Mouse (Mus musculus): ENCODE measurements around the gene Aldh3a1.

Aldh3a1 gene

DNA sequence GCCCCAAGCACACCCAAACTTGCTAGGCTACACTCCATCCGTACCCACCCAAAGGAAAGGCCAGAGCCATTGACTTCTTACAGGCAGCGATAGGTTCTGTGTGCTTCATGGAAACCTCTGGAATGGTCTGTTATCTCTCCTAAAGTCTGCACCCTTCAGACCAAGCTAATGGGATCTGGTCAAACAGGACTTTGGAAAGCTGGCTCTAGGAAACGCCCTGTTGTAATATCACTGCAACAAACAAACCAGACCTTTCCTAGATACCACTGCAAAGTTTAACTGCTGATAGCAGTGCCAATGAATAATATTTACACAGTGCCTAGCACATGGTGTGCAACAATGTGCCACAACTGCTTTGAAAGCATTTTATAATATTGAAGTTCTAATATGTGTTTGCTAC lies 28.7 kb downstream of the Aldh3a1 start:
- DNase-seq (ENCODE audit: low spot score), result no peak

DNA sequence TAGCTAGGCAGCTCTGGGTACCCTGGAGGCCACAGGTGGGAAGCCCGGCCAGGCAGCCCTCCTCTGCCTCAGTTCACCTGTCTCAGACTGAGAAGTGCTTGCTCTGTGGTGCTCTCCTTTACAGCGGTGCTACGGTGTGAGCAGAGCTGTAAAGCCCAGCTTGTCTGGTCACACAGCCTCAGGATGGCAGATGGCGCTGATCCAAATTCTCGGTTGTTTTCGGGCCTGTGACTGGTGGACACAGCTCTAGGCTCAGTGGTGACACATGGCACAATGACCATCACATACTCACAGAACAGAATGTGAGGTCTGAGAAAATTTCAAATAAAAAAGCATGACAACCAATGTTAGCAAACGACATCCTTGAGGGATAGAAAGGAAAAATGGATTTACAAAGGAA lies 37.1 kb downstream of the Aldh3a1 start:
- no peak for DNase-seq (ENCODE audit: low spot score)

DNA sequence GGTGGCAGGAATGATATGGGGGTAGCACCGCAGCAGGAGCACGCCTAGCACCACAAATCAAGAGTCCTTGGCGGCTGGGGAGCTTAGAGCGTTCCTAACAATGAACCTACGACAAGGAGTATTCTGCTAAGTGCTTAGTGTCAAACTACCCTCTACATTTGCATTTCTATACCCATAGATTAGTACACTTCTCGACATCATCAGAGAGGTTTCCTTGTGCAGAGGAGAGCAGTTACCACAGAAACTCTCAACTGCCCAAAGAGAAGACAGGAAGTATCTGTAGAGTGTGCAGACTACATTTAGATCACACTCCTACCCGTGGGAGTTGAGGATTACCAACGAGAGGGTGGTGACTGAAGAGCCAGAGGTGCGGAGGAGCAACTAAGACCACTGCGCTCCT lies 44.4 kb downstream of the Aldh3a1 start:
- no peak for DNase-seq (ENCODE audit: low spot score)

DNA sequence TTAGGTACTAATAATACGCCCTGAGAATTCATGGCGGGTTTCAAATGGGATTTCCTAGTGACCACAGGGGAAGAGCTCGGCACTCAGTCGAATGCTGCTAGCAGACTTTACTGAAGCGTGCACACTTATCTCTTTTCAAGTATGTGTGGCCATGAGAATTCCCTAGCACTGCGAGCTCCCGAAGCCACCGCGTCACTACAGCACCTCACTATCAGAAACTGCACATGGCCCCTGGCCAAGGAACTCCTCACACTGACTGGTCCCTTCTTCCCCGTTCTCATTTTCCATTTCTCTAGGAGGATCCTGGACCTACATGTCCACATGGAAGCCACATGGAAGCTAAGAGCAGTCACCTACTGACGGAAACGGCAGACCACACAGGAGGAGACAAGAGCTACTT lies 45.5 kb downstream of the Aldh3a1 start:
- DNase-seq (ENCODE audit: low spot score), result no peak

DNA sequence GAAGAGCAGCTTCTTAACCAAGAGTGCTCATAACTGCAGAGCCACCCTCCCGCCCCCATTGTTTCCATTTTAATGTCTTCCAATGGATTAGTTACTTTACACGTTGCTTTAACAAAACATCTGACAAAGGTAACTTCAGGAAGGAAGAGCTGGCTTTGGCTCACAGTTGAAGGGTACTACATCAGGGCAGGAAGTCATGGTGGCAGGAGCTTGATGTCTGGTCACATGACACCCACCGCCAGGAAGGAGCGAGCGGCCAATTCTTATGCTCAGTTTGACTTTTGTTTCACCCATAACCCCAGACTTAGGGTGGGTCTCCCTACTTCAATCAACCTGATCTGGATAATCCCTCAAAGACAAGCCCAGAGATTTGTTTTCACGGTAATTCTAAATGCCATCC lies 51.8 kb downstream of the Aldh3a1 start:
- no peak for DNase-seq (ENCODE audit: low spot score)

DNA sequence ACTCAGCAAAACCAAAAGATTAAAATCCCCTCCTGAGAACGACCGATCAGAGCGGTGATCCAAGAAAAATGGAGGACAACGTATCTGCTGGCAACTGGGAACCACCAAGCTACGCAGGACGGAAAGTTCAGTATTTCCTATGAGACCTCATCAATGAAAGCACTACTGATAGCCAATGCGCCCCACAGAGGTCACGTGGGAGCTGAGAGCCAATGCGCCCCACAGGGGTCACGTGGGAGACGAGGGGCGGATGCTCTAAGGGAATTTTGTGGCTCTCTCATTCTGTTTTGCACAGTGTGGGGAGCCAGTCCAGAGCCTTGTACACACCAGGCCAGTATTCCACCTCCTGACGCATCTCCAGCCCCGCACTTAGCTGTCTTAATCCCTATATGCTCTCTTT lies 55.2 kb downstream of the Aldh3a1 start:
- no peak for DNase-seq (ENCODE audit: low spot score)

DNA sequence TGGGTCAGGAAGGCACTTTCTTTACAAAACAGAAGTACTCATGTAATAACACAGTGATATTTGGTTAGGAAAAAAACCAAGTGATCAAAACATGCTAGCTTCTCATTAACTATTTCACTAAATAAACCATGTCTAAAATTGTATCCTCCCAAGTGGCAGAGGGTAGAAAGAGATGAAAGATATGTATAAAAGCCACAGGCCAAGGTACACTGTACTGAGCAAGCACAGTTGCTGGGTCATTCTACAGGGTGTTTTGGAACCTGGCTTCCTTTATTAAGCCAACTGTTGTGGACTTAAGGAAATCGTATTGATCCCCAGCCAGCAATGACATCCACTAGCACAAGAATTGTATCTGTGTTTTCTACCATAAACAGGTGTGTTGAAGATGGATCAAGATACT lies 56.5 kb downstream of the Aldh3a1 start:
- DNase-seq (ENCODE audit: low spot score), result no peak

DNA sequence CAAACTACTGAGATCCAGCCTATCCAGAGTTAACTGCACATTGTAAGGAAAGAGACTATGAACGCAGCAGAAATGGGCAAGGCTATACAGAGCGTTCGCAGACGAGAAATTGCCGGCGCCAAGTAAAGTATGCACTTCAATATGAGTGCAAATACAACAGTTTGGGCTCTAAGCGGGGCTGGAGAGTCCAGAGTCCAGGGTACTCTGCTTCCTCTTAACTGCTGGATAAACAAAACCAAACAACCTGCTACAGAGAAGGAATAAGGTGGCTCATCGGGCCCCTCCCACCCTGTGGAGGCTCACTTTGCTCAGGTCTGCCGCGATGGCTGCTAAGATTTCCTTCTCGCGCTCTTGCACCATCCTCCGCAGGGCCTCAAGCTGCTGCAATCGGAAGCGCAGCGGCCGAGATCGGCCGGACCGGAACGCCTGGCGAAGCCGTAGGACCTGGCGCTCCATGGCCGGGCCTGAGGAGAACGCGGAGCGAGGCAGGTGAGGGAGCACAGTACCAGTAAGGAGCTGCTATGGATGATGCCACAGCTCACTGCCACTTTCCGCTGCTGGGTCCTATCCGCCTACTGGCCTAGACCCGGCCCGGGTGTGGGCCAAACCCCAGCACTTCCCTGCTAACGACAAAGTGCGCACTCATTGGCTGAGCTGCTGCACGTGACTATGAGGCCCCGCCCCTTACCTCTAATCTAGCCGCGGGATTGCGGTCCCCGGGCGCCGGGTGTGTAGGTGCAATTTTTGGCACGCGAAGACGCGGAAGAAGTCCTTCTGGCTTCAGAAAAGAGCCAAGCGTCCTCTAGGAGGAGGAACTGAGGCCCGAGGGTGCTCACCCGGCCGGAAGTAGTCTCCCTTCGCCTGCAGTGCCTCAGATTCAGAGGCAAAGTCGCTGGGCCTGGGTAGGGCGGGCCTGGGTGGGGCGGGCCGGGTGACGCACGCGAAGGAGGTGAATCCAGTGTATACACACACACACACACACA lies 59.5 kb downstream of the Aldh3a1 start, which contains the start of gene Aldh3a2:
Gene Aldh3a2 (minus strand): TSS at position 914 of the 983 bp plus-strand sequence.
- DNase-seq (ENCODE audit: low spot score), result peak; percentile 94

Data from testis, postnatal 14 days (tissue).